Mouse (Mus musculus): ENCODE measurements at regions not wholly inside any gene's neighbourhood (a gene's known extent, or its start where the extent isn't known, plus 50 kb on each side); places are given as distances from the start of the nearest gene placed in this dataset.

DNA sequence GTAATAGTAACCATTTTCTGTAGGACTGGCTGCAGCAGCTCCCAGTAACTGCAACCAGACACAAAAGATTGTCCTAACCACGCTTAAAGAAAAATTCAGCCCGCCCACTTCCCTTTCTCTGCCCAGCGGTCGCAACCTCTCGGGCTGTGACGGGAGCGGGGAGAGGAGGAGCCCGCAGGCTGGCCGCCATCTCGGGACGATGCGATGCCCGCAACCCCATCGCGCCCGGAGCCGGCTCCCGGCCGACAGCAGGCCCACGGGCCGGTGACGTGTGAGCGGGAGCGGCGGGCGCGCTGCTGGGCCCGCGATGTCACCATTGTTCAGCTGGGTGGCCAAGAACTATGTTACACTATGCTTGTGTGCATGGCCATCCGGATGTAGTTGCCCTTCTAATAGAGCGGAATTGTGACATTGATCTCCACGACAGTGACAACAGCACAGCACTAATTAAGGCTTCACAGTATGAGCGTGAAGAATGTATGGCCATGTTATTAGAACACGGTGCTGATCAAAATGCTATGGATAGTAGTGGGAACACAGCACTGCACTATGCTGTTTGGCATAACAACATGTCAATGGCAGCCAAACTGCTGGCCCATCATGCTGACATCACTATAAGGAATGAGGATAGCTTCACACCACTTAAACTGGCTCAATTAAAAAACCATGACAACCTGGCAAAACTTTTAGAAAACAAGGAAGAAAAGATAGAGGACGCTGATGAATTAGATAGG, 59.2 kb upstream of the C2cd4b start:
- DNase-seq = peak; percentile 26

GRCm38 (mm10) chr9:67708246-67708960, 50.8 kb upstream of the C2cd4b start:
- DNase-seq = no peak
